Mouse (Mus musculus) left cerebral cortex, adult 6 months (tissue): Measurements from ENCODE around the gene C2cd4b. TPM values are rescaled to one million over a fixed set of nuclear protein-coding genes. Genes with fewer than 3 reads are reported as not detected.

Experiments used
- long read RNA-seq, 2 experiments: library from polyadenylated mRNA; unstranded; transcript quantifications; one replicate each; pipeline ENCODE4 v2.0.0; 2019 to 2020
- polyA plus RNA-seq: library from polyadenylated mRNA; unstranded; fragments of <200 nt; fragmentation: Nextera tagmentation; gene quantifications from 2 replicates; pipeline ENCODE4 v1.2.3, GENCODE M21; 2021

C2cd4b gene
- 0.16 and 4.3 TPM in 2 replicates for polyA plus RNA-seq
- long read RNA-seq, experiment 1: 0 reads
- long read RNA-seq, experiment 2, partial matches to known transcripts: 0 of 1 reads
- long read RNA-seq, experiment 2, other reads (novel, unspliced or antisense): 1 of 1 reads

DNA sequence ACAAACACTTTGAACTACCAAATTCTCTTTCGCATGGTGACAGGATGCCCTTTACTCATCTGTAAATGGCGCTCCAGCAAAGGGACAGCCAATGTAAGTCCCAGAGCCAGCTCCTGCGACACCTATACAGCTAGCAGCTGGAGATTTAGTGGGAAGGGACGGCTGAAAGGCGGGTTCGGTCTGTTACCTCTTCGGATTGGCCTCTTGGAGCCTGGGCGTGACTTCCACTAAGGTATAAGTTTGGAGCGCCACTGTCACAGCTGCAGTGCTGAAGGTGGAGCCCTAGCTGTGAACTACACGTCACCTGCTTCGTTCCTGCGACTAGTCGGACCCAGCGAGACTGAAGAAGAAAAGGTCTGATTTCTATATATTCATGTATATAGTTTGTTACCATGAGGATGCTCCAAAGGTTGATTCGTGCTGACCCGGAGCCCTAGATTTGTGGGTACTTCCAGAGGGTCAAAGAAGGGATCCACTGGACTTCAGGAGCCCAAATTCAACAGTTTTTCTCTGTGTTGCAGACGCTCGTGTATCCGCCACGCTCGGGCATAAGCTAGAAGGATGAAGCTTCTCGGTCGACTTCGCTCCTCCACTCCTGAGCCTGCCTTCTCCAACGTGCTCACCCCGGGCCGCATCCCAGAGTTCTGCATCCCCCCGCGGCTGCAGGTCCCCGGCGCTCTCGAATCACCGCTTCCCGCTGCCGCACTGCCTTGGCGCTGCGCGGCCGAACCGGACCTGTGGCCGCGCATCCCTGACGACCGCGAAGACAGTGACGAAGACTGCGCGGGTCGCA is at the start of gene C2cd4b:
Gene C2cd4b, plus strand, starts transcription at position 275 of the 793 bp plus-strand sequence.

Other genes starting within 250 kb of the C2cd4b start
- 54.1 and 60.7 TPM in 2 replicates for gene Tln2, start 199.7 kb upstream of the C2cd4b start, polyA plus RNA-seq
- gene C2cd4a, start 72.9 kb downstream of the C2cd4b start, polyA plus RNA-seq: 0.89 TPM in 1 of 2 replicates, not detected in the other
- 12.5 and 14.6 TPM in 2 replicates for gene Vps13c, start 81.0 kb downstream of the C2cd4b start, polyA plus RNA-seq